Mouse (Mus musculus) heart, adult 2 months (tissue): ENCODE data around the gene Trim9.

Source experiments
- CTCF ChIP-seq: fragments of 200-600 bp; IDR thresholded peaks from 2 replicates; pipeline ENCODE4 v1.8.1; 2022; ENCODE audit warnings: antibody characterized with exemption, mild to moderate bottlenecking, moderate library complexity
- EP300 ChIP-seq: fragments of 200-500 bp; IDR thresholded peaks from 2 replicates; pipeline ENCODE4 v1.6.1; 2011; ENCODE audit warnings: low read depth, low read length, control low read depth; ENCODE audit not compliant: insufficient read depth

GRCm38 (mm10) chr12:70214281-70214680 lies 133.1 kb downstream of the Trim9 start:
- TF ChIP-seq CTCF (no peak), EP300 (no peak)
